Mouse (Mus musculus): Measurements from ENCODE around the gene Mesp2.
"Not testable (repeated sequence)": the region's sequence is repeated elsewhere in the genome, so short reads cannot be mapped to it uniquely, and the experiment has no call there.

Gene Mesp2

DNA sequence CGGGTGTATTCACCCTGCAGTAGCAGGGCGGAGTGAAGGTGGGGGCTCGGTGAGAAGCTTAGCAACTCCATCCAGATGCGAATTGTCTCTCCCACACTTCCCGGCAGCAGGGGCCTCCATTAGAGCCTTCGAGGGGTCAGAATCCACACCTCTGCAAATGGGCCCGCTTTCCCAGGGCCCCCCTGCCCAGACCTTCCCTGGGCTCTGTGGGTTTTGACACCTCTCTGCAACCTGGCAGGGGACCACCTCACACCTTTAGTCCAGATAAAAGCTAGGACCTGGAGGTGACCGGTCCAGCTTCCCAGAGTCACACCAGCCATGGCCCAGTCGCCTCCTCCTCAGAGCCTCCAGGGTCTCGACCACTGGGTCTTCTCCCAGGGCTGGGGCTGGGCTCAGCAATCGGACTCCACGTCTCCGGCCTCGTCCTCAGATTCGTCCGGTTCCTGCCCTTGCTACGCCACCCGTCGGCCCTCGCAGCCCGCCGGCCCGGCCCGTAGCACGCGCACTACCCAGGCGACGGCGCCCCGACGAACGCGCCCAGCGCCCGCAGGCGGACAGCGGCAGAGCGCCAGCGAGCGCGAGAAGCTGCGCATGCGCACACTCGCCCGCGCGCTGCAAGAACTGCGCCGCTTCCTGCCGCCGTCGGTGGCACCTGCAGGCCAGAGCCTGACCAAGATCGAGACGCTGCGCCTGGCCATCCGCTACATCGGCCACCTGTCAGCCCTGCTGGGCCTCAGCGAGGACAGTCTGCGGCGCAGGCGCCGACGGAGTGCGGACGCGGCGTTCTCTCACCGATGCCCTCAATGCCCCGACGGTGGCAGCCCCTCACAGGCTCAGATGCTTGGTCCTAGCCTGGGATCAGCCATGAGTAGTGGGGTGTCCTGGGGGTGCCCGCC, at the start of gene Mesp2:
Gene Mesp2, plus strand, starts transcription at position 117 of the 896 bp plus-strand sequence.
- no peak for DNase-seq (ENCODE audit: low spot score)

DNA sequence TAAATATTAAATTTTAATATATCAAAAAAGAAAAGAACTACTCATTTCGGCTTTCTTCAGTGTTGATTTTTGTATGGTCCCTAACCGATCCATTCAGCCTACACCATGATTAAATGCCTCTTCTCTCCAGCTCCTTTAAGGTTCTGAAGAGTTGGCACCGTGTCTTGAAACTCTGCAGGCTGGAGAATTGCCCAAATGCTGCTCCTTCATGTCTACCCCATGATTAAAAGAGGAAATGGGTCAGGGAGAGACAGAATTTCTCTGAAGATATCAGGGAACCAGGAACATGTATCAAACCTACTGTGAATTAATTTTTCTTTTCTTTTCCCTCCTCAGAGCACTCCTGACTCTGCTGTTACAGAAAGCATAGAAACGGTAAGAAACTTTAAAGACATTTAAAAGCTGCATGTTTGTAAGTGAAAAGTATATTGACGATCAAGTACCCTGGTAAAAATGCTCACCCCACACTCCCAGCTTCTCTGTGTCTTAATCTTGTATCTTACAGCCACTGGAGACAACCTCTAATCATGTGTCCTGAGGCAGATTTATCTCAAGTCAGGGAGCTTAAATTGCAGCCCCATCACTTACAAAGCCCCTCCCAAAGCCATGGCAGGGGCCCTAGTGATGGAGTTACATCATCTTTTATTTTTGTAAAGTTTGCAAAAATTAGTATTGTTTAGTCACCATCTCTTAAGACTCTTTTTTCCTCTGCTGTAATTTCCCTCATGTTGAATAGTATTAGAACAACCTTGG, 49.2 kb upstream of the Mesp2 start:
- peak; percentile 33 for DNase-seq (ENCODE audit: low spot score)

DNA sequence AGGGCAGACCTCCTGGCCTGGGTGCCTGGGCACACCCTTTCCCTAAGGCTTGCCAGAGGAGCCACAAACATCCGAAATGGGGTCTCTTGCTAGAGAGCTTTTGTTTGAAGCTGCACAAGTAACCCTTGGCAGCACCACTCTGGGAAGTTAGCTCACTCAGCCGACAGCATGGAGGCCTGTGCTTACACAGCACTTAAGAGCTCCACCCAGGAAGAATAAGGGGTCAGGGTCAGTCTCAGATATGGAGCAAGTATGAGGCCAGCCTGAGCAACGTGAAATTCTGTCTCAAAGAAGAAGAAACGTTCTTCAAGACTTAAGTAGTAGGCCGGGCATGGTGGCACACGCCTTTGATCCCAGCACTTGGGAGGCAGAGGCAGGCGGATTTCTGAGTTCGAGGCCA, 48.4 kb upstream of the Mesp2 start:
- no peak for DNase-seq (ENCODE audit: low spot score)

DNA sequence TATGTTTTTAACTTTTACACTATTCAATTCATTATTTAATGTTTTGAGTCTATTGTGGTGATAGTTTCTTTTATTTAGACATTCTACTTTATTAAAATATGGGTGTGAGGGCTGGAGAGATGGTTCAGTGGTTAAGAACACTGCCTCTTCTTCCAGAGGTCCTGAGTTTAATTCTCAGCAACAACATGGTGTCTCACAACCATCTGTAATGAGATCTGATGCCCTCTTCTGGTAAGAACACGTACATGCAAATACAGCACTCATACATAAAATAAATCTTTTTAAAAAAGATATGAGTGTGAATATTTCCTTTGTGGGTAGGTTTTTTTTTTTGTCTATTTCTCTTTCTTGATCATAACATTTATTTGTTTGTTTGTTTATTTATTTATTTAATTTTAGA, 44.5 kb upstream of the Mesp2 start:
- no peak for DNase-seq (ENCODE audit: low spot score)

DNA sequence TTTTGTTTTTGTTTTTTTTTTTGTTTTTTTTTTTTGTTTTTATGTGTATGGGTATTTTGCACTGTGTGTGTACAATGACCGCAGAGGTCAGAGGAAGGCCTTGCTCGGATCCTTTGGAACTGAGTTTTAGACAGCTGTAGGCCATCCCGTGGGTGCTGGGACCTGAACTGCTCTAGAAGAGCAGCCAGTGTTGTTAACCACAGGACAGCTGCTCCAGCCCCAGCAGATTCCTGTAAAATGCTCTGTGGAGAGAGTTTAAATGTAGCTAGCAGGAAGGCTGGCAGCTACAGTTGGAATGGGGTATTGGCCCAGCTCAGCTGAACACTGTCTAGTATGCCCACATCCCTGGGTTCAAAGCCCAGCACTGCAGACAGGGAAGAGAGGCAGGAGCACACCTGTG, 40.9 kb upstream of the Mesp2 start:
- no peak for DNase-seq (ENCODE audit: low spot score)

DNA sequence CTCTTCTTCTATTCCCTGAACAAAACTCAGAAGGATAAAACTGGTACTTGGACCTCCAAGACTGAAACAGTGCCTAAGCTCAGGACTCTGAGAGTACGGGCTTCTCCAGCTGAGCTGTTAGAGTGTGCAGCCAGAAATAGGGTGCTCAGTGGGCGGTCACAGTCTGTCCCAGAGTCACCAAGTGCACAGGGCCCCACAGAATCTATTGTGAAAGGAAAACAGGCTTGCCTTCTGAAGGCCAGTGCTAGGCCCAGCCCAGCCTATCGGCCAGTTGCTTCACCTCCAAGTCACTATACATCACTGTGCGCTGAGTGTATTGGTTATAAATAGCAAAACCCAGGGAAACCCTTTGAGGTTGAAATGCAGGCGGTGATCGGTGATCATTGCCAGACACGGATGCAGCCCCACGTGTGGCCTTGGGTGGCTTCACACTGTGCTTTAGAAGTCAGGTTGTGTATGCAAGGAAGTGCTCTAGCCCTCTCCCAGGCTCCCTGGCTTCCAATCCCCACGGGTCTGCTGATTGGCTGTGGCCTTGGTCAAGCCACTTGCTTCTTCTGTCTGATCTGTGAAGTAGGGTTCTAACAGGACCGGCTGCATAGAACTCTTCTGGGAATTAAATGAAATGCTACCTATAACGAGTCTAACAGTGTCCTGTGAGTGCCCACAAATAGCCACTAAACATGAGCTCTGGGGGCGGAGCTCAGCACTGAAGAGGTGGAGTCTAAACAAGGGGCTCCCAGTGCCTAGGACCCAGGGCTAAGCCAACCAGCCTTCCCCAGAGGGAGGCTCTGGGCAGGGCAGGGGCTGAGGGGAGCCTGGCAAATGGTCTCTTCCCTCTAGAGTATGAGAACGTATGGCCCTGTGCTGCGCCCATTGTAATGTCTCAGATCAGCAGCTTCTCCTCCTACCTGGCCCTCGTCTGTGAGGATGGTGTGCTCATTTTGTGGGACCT, 38.7 kb upstream of the Mesp2 start:
- DNase-seq (ENCODE audit: low spot score): peak; percentile 19

DNA sequence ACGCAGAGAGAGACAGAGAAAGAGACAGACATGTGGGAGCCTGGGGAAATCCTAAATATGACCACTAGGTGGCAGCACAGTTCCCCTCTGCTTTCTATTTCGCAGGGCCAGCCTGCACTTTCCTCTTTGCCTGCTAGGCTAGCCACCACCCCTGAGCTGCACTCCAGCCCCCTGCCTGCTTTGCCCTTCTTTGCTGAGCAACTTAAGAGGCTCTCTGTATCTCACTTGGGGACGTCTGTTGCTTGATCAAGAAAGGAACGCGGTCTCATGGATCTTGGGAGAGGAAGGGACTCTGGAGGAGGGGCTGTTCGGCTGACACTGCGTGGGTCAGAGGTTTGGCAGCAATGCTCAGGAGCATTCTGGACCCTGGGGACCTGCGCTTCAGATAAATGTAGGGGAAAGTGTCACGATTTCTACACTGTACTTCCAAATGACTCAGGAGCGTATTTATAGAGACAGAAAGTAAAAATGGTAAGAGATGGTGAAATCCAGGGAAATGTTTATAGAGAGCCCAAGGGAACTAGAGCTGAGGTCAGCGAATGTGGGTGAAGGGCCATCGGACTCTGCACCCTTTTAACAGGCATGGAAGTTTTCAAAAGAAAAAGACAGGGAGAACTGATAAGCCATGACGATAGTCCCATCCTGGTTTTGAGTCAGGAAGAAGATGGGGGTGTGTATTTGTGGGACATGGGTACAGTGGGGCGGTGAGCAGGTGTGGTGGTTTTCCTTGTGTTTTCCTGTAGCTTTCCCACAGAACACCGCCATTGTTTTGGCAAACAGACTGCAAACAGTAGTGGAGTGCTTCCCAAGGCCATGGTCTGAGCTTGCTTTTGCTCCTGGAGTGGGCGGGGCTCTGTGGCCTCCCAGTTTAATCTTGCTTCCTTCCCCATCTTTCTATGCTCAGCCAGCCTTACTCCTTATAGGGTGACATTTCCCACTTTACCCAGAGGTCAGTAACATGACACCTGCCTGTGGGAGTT, 29.6 kb upstream of the Mesp2 start:
- peak; percentile 95 for DNase-seq (ENCODE audit: low spot score)

DNA sequence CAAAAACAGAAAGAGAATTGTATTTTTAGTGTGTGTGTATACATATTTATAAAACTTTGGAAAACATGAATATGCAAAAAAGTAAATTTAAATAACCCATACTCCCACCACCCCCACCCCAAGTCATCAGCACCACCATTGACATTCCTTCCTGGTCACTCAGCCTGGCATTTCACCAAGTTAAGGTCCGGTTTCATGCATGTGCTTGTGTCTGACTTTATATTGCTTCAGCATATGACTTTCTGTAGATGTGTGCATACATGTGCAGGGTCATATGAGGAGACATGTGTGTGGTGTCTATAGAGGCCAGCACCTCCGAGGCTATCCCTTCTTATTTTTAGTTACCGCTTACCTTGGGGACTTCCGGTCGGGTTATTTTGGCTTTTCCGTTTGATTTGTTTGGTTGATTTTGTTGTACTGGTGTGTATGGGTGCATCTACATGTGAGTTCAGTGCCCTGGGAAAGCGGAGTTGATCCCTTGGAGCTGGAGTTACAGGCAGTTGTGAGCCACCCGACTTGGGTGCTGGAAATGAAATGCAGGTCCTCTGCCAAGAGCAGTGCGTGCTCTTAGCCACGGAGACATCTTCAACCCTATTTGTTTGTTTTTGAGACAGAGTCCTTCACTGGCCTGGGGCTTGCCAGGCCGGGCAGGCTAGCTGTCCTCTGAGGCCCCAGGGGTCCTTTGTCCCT, 28.6 kb upstream of the Mesp2 start:
- DNase-seq (ENCODE audit: low spot score): peak; percentile 68

DNA sequence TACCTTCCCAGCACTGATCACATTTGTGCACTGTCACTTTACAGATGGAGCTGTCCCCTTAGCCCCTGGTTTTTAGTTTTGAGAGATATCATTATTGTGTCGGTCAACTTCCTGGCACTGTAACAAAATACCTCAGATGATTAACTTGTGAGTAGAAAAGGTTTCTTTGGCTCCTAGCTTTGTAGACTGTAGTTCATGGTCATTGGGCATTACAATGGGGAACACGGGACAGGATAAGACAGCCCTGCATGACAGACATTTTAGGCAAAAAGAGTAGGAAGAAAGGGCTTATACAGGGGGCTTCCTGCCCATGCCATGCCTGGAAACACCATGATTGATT, 28.0 kb upstream of the Mesp2 start:
- DNase-seq (ENCODE audit: low spot score): no peak

DNA sequence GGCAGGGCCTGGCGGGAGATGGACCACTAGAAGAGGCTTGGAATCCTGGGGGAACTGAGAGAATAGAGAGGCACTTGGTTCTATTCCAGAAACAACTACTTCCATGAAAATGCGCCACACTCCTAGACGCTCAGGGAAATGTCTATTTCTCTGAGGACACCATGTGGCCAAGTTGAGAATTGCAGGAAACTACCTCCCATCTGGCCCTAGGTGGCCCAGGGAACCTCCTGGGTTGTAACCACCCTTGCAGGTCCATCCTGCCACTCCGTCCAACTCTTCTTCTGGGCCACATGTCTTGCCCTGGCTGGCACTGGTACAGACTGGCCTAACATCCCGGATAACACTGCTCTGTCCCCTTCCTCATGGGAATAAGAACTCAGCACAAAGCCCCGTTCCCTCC, 24.2 kb upstream of the Mesp2 start:
- peak; percentile 89 for DNase-seq (ENCODE audit: low spot score)

DNA sequence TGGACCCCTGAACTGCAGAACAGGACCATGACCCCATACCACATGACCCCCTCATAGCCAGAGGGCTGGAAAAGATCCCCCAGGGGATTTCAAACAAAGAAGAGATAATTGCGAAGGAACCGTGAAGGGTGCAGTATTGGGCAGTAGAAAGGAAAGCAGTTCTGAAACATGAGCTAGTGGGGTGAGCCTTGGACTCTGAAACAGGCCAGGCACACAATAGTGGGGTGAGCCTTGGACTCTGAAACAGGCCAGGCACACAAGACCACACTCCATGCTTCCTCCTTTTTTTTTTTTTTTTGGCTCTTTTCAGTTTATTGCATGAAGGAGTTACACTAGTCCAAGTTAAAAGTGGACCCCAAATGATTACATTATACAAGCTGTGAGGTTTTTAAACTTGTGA, 20.7 kb upstream of the Mesp2 start:
- DNase-seq (ENCODE audit: low spot score): not testable (repeated sequence)

DNA sequence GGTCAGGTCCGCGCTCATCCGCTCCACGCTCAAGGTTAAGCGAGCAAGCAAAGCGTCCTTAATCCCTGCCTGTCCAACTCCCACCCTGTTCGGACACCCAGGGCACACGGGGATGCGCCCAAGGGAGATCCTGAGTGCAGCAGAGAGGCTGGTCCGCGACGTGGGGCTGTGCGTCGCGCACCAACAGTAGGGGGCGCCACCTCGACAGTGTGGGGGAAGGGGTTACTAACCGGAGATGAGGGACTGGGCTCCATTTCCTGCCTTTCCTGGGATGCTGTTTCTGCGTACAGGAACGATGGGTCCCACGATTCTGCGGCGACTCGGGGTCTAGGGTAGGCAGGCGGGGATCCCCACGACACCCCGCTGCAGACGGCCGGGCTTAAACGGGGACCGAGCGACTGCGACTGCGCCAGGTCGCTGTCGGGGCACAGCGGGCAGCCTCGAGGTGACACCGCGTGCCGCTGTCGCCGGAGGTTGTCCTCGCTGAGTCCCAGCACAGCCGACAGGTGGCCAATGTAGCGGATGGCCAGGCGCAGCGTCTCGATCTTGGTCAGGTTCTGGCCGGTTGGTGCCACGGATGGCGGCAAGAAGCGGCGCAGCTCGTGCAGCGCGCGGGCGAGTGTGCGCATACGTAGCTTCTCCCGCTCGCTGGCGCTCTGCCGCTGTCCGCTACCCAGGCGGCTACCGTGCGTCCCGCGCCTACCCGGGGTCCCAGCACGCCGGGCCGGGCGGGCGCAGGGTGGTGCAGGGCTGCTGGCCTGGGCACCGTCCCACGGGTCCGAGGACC, 17.7 kb upstream of the Mesp2 start:
- no peak for DNase-seq (ENCODE audit: low spot score)

DNA sequence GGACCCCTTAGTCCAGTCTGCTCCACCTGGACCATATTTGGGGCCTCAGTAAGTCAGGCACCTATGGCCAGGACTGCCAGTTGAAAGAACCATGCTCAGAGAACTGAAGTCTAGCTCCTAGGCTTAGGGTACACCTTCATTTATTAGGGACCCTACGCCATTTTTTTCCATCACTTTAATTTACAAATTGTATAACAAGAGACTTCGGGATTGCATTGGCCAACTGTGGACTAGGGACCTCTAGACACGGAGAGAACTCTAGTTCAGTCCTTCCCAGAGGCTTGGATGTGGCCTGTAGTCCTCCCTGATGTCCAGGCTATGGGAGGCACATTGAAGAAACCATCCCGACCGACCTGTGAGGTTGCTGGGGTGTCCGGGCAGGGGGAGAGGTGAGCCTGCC, 16.8 kb upstream of the Mesp2 start, which contains the start of gene Mesp1:
Gene Mesp1, minus strand, starts transcription at position 101 of the 400 bp plus-strand sequence.
- DNase-seq (ENCODE audit: low spot score): no peak

DNA sequence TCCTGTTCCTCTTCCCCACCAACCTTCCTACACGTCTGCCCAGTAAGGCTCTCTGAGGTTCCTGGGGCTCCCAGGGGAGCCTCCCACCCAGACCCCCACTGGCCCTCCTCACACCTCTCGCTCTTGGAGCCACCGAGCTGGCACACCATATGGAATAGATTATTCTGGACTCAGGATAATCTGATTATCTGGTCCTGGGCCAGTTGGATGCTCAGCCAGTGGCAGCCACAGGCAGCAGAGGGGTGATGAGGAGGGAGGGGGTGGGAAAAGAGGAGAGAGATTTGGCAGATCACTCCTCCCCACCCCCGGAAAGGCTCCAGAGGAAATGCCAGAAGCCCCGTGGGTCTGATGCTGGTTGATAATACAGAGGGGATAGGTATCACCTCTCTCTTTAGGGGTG, 11.9 kb upstream of the Mesp2 start:
- DNase-seq (ENCODE audit: low spot score): no peak

DNA sequence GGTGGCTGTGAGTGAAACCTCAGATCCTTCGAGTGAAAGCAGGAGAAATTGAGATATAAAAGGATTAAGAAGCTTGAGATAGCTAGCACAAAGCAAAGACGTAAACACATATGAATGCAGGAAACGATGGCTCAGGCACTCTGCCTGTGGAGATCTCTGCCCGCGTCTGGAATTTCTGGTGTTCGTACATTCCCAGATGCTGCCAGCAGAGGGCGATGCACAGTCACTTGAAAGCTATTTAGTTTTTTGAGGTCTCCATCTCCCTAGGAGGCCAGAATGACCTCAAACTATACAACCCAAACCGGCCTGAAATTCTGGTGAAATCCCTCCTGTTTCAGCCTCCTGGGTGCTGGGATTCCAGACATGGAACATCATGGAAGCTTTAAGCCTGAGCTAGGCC, 11.5 kb upstream of the Mesp2 start:
- DNase-seq (ENCODE audit: low spot score): peak; percentile 78

DNA sequence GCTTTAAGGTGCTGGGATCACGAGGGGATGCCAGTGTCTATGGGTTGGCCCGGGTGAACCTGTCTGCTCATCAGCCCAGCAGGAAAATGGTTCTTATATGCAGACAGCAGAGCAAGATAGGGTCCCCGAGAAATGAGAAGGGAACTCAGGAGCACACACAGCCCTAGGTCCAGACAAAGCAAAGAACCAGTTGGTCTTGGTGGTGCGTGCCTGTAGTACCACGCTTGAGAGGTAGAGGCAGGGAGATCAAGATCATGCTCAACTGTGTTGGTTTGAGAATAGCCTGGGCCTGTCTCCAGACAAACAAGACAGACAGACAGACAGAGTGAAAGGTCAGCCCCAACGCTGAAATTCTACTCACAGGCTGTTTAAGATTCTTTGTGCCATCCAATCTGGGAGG, 11.0 kb upstream of the Mesp2 start:
- peak; percentile 41 for DNase-seq (ENCODE audit: low spot score)

DNA sequence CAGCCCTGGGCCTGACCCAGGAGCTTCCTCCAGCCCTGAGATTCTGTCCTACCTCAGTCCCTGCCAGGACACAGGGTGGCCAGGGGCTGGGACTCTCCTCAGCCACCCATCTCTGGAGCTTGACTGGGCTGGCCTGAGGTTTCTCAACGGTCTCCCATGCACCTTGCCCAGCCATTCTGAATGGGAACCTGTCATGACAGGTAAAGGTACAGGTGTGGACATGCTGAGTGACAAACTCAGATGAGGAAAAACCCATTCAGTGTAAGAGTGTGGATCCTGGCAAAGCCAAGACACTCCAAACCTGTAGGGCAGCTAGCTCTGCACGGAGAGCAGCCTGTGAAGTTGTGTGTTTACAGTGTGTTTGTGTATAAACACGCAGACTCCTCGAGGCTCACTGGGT, 10.2 kb upstream of the Mesp2 start:
- DNase-seq (ENCODE audit: low spot score): no peak

DNA sequence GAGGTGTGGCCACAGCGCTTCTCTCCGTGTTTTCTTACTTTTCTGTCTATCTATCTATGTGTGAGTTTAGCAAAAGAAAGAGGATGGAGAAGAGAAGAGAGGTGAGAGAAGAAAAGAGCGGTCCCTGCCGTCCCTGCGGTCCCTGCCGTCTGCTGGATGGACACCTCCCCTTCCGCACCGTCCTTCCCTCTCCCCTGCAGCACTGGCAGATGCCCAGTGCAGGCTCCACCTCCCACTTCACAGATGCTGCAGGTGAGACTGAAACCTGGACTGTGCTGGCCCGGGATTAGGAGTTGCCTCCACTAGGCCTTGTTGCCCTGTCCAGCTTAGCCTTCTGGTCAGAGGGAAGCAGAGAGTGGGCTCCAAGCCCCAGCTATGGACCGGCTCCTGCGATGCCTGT, 9.1 kb upstream of the Mesp2 start:
- no peak for DNase-seq (ENCODE audit: low spot score)

DNA sequence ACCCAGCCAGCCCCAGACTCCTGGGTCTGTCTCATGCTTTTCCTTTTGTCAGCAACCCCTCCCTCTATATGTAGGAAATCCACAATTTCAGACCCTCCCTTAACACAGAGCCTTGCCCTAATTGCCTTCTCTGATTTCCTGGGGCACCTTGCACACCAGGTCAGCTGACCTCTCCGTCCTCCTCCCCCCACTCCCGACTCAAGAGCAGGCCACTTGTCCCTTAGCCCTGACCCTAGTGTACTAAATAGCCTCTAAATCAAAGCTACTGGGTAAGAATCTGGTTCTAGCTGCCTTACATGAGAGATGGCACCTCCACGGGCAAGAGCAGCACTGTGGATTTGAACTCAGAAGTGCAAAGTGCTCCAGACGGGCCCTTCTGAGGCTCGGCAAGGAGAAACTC, 8.5 kb upstream of the Mesp2 start:
- DNase-seq (ENCODE audit: low spot score): no peak

DNA sequence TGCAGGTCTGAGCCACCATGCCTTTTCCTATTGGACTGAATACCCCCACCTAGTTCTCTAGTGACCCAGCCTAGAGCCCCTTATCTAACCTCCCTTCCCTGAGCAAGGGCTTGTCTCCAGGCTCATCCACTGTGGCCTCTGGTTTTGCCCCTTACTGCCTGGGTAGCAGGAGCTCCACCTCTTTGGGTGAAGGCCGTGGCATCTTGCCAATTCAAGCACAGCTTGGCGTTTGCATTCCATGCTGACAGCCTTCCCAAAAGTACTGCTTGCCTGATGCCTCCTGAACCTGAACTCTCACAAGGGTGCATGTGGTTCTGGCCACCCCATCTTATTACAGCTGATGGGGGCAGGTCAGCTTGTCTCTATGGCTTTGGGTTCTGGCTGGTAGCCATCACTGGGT, 6.6 kb upstream of the Mesp2 start:
- DNase-seq (ENCODE audit: low spot score): peak; percentile 59
